Mouse (Mus musculus): ENCODE measurements around the gene Tmem222. TPM values are rescaled to one million over a fixed set of nuclear protein-coding genes. Genes with fewer than 3 reads are reported as not detected.

Gene Tmem222
- polyA plus RNA-seq, 1 experiment from 2014 or later = 85.8 TPM

GRCm38 (mm10) chr4:133281513-133281912 lies 3.9 kb upstream of the Tmem222 start:
- Histone ChIP-seq H3K4me1 (peaks cover 48% of the 10 kb centered on the region), H3K27ac (peak overlapping the region; percentile 80), H3K9me3 (no peaks in the 10 kb centered on the region), H3K27me3 (ENCODE audit: poor library complexity, severe bottlenecking) (no peaks in the 10 kb centered on the region), H3K4me3 (peak overlapping the region; percentile 10; the same call in 1 of the 2 replicates), H3K36me3 (replicated peaks) (no peaks in the 10 kb centered on the region)
- 46% methylated on average over 7 of the region's 7 CpGs for WGBS
- no peak for DNase-seq (ENCODE audit: extremely low spot score, low spot score)

DNA sequence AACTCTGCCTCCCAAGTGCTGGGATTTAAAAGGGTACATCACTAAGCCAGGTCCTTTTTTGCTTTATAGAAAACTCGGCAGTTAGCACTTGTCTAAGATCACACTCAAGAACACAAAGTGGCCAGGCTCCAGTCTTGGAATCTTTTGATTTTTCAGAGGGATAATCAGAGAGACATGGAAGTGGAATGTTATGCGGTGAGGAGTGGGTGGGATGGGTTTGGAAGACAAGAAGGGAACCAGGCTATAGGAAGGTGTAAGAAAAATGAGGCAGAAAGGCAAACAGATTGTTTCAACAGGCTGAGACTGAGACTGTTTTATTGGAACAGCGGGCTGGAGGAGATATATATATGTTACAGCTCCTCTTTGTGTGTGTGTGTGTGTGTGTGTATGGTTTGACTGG lies 890 bp upstream of the Tmem222 start:
- Histone ChIP-seq H3K4me3 (peak overlapping the region; percentile 85), H3K27ac (peak overlapping the region; percentile 91), H3K36me3 (replicated peaks) (peaks cover 25% of the 10 kb centered on the region), H3K4me1 (peaks cover 52% of the 10 kb centered on the region), H3K27me3 (ENCODE audit: poor library complexity, severe bottlenecking) (no peaks in the 10 kb centered on the region), H3K9me3 (no peaks in the 10 kb centered on the region)
- DNase-seq (ENCODE audit: extremely low spot score, low spot score) = no peak
- 85% methylated on average over 3 of the region's 3 CpGs for WGBS

GRCm38 (mm10) chr4:133278067-133278466 lies 475 bp upstream of the Tmem222 start:
- H3K4me3 ChIP-seq = peak overlapping the region; percentile 85
- no peaks in the 10 kb centered on the region for H3K9me3 ChIP-seq
- H3K27me3 ChIP-seq (ENCODE audit: poor library complexity, severe bottlenecking) = no peaks in the 10 kb centered on the region
- H3K27ac ChIP-seq = peak overlapping the region; percentile 91
- H3K36me3 ChIP-seq (replicated peaks) = peaks cover 29% of the 10 kb centered on the region
- WGBS = 33% methylated on average over 6 of the region's 6 CpGs
- peaks cover 49% of the 10 kb centered on the region for H3K4me1 ChIP-seq
- DNase-seq (ENCODE audit: extremely low spot score, low spot score) = no peak

GRCm38 (mm10) chr4:133270929-133271328 lies 6.7 kb downstream of the Tmem222 start:
- Histone ChIP-seq H3K36me3 (replicated peaks) (peaks cover 83% of the 10 kb centered on the region), H3K27me3 (ENCODE audit: poor library complexity, severe bottlenecking) (no peaks in the 10 kb centered on the region), H3K4me1 (peaks cover 6% of the 10 kb centered on the region), H3K9me3 (no peaks in the 10 kb centered on the region), H3K27ac (no peak overlapping the region), H3K4me3 (no peak overlapping the region)
- WGBS = 93% methylated on average over 9 of the region's 9 CpGs
- DNase-seq (ENCODE audit: extremely low spot score, low spot score) = no peak

- H3K4me3 ChIP-seq = no peak overlapping the region
- peaks cover 3% of the 10 kb centered on the region; the same call in 1 of the 2 replicates for H3K9me3 ChIP-seq
- DNase-seq (ENCODE audit: extremely low spot score, low spot score) = no peak
- 97% methylated on average over 3 of the region's 3 CpGs for WGBS
- no peak overlapping the region for H3K27ac ChIP-seq
- peaks cover 83% of the 10 kb centered on the region for H3K36me3 ChIP-seq (replicated peaks)
- H3K27me3 ChIP-seq (ENCODE audit: poor library complexity, severe bottlenecking) = no peaks in the 10 kb centered on the region
- H3K4me1 ChIP-seq = no peaks in the 10 kb centered on the region
Measured at GRCm38 (mm10) chr4:133269596-133269995, 8.0 kb downstream of the Tmem222 start.

- Histone ChIP-seq H3K27me3 (ENCODE audit: poor library complexity, severe bottlenecking) (no peaks in the 10 kb centered on the region), H3K4me1 (no peaks in the 10 kb centered on the region), H3K36me3 (replicated peaks) (peaks cover 83% of the 10 kb centered on the region), H3K4me3 (no peak overlapping the region), H3K9me3 (peaks cover 8% of the 10 kb centered on the region; the same call in 1 of the 2 replicates), H3K27ac (no peak overlapping the region)
- DNase-seq (ENCODE audit: extremely low spot score, low spot score) = no peak
- WGBS = 94% methylated on average over 3 of the region's 3 CpGs
Measured at GRCm38 (mm10) chr4:133268931-133269330, 8.7 kb downstream of the Tmem222 start.

DNA sequence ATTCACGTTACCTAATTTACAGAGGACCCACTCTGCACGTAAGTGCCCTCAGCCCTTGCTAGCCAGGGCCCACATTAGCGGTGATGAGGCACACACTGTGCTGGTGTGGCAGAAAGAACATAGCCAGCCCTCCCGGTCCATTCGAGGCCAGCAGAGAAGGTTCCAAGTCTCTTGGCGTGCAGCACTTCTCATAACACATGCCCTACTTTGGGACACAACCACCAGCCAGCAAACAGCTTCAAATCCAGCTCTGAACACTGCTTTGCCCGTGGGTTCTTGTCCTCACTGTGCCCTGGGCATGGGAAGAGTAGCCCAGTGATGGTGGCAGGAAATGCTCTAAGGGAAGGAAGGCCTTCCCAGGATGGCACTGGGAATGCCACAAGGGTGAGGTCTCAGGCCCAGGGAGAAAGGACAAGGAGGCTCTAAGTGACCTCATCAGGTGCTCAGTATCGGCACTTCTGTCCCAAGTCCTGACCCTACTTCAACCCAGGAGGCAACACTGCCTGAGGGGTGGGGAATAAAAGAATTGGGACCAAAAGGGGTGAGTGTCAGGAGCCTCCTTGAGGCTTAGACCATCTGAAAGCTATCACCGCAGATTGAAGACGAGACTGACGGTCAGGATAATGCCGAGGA lies 11.2 kb downstream of the Tmem222 start:
- Histone ChIP-seq H3K27me3 (ENCODE audit: poor library complexity, severe bottlenecking) (no peaks in the 10 kb centered on the region), H3K27ac (no peak overlapping the region), H3K4me1 (0 out of 2 replicates have a peak, but pooled peaks cover 8% of the 10 kb centered on the region), H3K36me3 (replicated peaks) (peaks cover 83% of the 10 kb centered on the region), H3K9me3 (peaks cover 12% of the 10 kb centered on the region; the same call in 1 of the 2 replicates), H3K4me3 (no peak overlapping the region)
- DNase-seq (ENCODE audit: extremely low spot score, low spot score) = no peak
- 95% methylated on average over 12 of the region's 12 CpGs for WGBS

- WGBS = 94% methylated on average over 4 of the region's 4 CpGs
- Histone ChIP-seq H3K4me1 (0 out of 2 replicates have a peak, but pooled peaks cover 8% of the 10 kb centered on the region), H3K27ac (no peak overlapping the region), H3K27me3 (ENCODE audit: poor library complexity, severe bottlenecking) (no peaks in the 10 kb centered on the region), H3K36me3 (replicated peaks) (peaks cover 80% of the 10 kb centered on the region), H3K4me3 (no peak overlapping the region), H3K9me3 (peaks cover 12% of the 10 kb centered on the region; the same call in 1 of the 2 replicates)
- no peak for DNase-seq (ENCODE audit: extremely low spot score, low spot score)
Measured at GRCm38 (mm10) chr4:133265759-133266158, 11.8 kb downstream of the Tmem222 start.

- Histone ChIP-seq H3K9me3 (peaks cover 12% of the 10 kb centered on the region; the same call in 1 of the 2 replicates), H3K4me3 (no peak overlapping the region), H3K27ac (no peak overlapping the region), H3K36me3 (replicated peaks) (peaks cover 75% of the 10 kb centered on the region), H3K4me1 (0 out of 2 replicates have a peak, but pooled peaks cover 8% of the 10 kb centered on the region), H3K27me3 (ENCODE audit: poor library complexity, severe bottlenecking) (no peaks in the 10 kb centered on the region)
- no peak for DNase-seq (ENCODE audit: extremely low spot score, low spot score)
- over 99% methylated on average over 3 of the region's 3 CpGs for WGBS
Measured at GRCm38 (mm10) chr4:133265297-133265696, 12.3 kb downstream of the Tmem222 start.

GRCm38 (mm10) chr4:133264559-133264958 lies 13.0 kb downstream of the Tmem222 start:
- Histone ChIP-seq H3K27ac (no peak overlapping the region), H3K9me3 (peaks cover 12% of the 10 kb centered on the region; the same call in 1 of the 2 replicates), H3K4me1 (0 out of 2 replicates have a peak, but pooled peaks cover 8% of the 10 kb centered on the region), H3K36me3 (replicated peaks) (peaks cover 68% of the 10 kb centered on the region), H3K27me3 (ENCODE audit: poor library complexity, severe bottlenecking) (no peaks in the 10 kb centered on the region), H3K4me3 (no peak overlapping the region)
- 100% methylated on average over 2 of the region's 2 CpGs for WGBS
- DNase-seq (ENCODE audit: extremely low spot score, low spot score) = no peak

DNA sequence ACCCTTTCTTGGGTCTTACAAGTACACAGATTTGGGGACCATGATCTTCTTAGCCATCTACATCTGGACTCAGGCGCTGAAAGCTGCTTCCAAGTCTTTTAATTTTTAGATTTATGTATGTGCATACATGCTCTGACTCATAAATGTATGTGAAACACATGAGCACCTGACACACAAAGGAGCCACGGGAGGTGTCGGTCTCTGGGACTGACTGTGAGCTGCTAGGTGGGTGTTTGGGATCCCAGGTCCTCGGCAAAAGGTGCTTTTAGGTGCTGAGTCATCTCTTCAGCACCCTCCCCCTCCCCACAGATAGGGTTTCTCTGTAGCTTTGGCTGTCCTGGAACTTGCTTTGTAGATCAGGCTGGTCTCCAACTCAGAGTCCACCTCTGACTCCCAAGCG lies 13.8 kb downstream of the Tmem222 start:
- no peak for DNase-seq (ENCODE audit: extremely low spot score, low spot score)
- Histone ChIP-seq H3K36me3 (replicated peaks) (peaks cover 60% of the 10 kb centered on the region), H3K27me3 (ENCODE audit: poor library complexity, severe bottlenecking) (peaks cover 5% of the 10 kb centered on the region)

GRCm38 (mm10) chr4:133262882-133263281 lies 14.7 kb downstream of the Tmem222 start, which contains the start of gene Sytl1:
Gene Sytl1 (minus strand): TSS chr4:133263113.
- Histone ChIP-seq H3K27me3 (ENCODE audit: poor library complexity, severe bottlenecking) (peaks cover 14% of the 10 kb centered on the region), H3K9me3 (peaks cover 12% of the 10 kb centered on the region; the same call in 1 of the 2 replicates), H3K27ac (no peak within 1 kb of the TSS; the same call in 1 of the 2 replicates), H3K4me1 (0 out of 2 replicates have a peak, but pooled peaks cover 8% of the 10 kb centered on the region), H3K4me3 (no peak within 1 kb of the TSS), H3K36me3 (replicated peaks) (peaks cover 51% of the 10 kb centered on the region)
- WGBS = 42% methylated on average over 7 of the region's 7 CpGs
- no peak for DNase-seq (ENCODE audit: extremely low spot score, low spot score)

More for the DNA sequence above, 13.8 kb downstream of the Tmem222 start:
- H3K4me3 ChIP-seq = no peak overlapping the region
- 0 out of 2 replicates have a peak, but pooled peaks cover 8% of the 10 kb centered on the region for H3K4me1 ChIP-seq
- H3K9me3 ChIP-seq = peaks cover 12% of the 10 kb centered on the region; the same call in 1 of the 2 replicates
- H3K27ac ChIP-seq = no peak overlapping the region
- WGBS = 94% methylated on average over 5 of the region's 5 CpGs

- peaks cover 46% of the 10 kb centered on the region for H3K36me3 ChIP-seq (replicated peaks)
- peaks cover 13% of the 10 kb centered on the region for H3K4me1 ChIP-seq
- H3K27me3 ChIP-seq (ENCODE audit: poor library complexity, severe bottlenecking) = peaks cover 19% of the 10 kb centered on the region
- DNase-seq (ENCODE audit: extremely low spot score, low spot score) = no peak
- WGBS = 70% methylated on average over 7 of the region's 7 CpGs
- peaks cover 12% of the 10 kb centered on the region; the same call in 1 of the 2 replicates for H3K9me3 ChIP-seq
- no peak overlapping the region for H3K27ac ChIP-seq
- H3K4me3 ChIP-seq = no peak overlapping the region
Measured at GRCm38 (mm10) chr4:133262375-133262765, 15.2 kb downstream of the Tmem222 start.
